Mouse (Mus musculus) frontal cortex, postnatal 10 days (tissue): ENCODE measurements around the gene Gm11127.
"Not testable (repeated sequence)": the region's sequence is repeated elsewhere in the genome, so short reads cannot be mapped to it uniquely, and the experiment has no call there.

Experiments used
- DNase-seq, 2 experiments: peaks; one replicate each; pipeline ENCODE4 v3.0.0; 2022; ENCODE audit warnings: low spot score in 2 of 2, mixed read lengths in 1 of 2

Gm11127 gene

DNA sequence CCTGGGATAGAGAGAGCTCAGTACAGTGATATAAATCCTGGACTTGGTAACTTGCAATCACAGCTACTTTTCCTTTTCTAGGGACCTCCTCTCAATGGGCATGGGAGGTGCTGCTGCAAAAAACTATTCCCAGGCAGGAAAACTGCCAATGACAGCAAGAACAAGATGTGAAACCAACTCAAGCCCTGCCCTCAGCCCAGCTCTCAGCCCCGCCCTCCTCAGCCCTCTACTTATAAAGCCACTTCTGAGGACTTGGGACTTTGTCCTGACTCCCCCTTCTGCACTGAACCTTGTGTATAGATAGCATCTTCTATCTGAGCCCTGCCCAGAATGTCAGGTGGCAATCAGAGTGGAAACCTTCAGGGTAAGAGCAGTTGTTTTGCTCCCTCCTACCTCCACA lies at the start of gene Gm11127:
Gm11127 (minus strand) TSS at position 10 of the 400 bp plus-strand sequence.
- DNase-seq, result not testable (repeated sequence)

DNA sequence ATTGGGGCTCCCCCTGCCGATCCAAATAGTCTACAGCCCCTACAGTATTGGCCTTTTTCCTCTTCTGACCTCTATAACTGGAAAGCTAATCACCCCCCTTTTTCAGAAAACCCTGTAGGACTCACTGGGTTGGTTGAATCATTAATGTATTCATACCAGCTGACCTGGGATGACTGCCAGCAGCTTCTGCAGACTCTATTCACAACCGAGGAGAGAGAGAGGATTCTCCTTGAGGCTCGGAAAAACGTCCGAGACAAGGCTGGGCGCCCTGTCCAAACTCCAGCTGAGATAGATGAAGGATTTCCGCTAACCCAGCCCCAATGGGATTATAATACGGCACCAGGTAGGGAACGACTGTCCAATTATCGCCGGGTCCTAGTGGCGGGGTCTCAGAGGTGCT lies 43.9 kb upstream of the Gm11127 start:
- DNase-seq, result not testable (repeated sequence)

DNA sequence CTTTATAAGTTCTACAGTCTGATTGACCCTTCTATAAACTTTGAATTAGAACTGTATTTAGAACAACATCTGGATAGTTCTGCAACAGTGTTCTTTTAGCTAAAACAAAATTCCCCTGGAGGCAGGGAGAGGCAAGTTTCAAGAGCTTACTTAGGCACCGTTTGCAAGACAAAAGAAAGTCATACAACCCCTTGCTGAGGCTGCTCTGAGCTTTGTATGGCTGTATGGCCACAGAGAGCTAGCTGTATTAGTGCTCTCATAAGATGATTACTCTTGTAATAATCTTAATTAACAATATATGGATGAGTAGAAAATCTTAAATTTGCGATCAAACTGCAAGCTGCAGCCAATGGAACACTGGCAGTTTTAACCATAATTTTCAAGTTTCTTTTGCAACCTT lies 41.4 kb upstream of the Gm11127 start:
- DNase-seq, result not testable (repeated sequence)

DNA sequence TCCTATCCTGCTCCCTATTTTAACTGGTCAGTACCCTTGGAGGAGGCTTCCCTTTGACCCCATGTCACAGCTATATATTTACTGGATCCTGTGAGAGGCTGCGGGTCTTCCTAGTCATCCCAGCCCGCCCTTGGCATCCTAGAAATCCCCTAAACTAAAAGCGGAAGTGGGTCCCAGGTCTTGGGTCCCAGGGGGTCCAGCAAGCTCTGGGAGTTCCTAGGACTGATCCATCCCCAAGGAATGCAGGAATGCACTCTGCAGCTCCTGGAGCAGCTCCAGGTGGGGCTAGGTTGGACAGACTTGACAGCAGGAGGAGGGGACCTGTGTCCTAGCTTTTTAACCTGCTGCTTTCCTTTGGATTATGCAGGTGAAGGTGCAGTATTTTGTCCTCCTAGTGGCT lies 35.8 kb upstream of the Gm11127 start:
- DNase-seq, result no peak

DNA sequence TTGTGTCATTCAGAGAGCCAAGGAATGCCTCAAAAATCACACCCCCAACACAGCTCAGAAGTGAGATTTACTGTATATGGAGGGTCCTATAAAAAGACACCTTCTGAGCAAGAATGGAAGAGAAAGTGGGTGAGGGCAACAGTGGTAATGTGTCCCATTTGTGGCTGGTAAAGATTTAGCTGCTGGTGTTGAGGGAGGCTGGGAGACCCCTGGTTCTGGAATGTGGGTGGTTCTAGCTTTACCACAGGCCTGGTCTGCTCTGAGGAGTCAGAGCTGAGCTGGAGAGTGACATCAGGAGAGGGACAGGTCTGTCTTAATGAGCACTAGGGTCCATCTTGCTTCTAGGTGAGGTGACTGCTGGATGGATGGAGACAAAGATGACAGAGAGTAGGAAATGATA lies 34.3 kb upstream of the Gm11127 start:
- not testable (repeated sequence) for DNase-seq

DNA sequence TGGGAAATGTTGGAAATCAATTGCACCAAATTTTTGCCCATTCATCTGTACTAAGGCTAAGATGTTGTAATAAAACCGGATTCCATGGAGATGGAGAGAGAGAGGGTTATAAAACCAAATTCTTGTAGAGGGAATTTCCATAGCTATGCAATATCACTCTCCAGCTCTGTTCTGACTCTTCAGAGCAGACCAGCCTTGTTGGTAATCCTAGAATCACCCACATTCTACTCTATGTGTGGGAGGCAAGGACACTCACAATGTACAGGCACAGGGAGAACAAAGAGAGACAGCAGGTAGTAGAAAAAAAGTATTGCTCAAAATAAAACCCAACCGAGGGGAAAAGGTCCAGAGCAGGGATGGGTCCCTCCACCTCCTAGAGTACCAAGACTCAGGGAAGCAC lies 33.8 kb upstream of the Gm11127 start:
- not testable (repeated sequence) for DNase-seq

DNA sequence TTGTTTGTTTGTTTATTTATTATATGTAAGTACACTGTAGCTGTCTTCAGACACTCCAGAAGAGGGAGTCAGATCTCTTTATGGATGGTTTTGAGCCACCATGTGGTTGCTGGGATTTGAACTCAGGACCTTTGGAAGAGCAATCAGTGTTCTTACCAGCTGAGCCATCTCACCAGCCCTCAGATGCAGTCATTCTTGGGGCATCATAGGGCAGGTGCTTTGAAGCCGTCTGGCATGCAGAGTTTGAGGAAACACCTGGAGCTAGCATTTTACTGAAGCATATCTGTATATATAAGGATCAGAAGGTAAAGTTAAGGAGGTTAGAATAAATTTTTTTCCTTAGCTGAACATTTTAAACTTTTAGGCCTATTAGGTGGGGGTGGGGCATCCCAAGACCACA lies 27.8 kb upstream of the Gm11127 start:
- DNase-seq, result not testable (repeated sequence)

DNA sequence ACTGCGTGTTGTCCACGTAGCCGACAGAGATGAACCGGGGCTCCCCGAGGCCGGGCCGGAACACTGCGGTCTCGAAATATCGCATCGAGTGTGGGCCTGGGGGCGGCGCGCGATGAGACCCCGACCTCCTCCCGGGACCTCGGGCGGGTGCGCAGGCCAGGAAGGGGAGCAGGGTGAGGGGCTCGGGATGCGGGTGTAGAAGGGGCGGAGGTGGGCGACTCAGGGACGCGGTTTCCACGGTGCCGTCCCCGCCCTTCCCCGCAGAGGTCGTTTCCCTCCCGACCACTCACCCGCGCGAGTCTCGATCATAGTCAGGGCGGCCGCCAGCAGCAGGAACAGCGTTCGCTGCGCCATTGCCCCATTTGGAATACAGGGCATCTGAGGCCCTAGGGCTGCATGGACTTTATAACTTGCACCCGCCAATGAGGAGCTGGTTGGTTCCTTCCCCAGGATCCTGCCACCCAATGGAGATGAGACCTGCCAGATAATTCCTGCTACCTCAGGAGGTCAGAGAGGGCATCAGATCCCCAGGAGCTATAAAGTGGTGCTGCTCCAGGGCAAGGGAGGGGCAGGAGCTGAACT lies 25.8 kb upstream of the Gm11127 start:
- DNase-seq, result no peak

DNA sequence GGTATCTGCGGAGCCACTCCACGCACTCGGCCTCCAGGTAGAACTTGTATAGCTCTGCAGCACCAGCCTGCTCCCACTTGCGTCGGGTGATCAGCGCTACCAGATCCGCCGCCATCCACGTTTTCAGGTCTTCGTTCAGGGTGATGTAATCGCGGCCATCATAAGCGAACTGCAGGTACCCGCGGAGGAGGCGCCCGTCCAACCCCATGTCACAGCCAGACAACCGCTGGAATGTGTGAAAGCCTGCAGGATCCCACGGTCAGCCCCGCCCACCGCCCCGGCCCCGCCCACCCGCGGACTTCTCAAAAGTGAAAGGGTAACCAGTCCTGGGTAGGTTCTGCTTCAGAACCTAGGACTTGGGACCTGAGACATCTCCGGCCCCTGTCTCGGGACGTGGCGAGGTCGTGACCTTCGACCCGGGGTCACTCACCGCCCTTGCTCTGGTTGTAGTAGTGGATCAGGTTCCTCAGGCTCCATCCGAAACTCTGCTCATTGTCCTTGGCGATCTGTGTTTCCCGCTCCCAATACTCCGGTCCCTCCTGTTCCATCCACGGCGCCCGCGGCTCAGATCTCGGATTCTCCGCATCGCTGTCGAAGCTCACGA lies 25.2 kb upstream of the Gm11127 start:
- DNase-seq, result peak in 1 of 2 experiments; percentile 21

DNA sequence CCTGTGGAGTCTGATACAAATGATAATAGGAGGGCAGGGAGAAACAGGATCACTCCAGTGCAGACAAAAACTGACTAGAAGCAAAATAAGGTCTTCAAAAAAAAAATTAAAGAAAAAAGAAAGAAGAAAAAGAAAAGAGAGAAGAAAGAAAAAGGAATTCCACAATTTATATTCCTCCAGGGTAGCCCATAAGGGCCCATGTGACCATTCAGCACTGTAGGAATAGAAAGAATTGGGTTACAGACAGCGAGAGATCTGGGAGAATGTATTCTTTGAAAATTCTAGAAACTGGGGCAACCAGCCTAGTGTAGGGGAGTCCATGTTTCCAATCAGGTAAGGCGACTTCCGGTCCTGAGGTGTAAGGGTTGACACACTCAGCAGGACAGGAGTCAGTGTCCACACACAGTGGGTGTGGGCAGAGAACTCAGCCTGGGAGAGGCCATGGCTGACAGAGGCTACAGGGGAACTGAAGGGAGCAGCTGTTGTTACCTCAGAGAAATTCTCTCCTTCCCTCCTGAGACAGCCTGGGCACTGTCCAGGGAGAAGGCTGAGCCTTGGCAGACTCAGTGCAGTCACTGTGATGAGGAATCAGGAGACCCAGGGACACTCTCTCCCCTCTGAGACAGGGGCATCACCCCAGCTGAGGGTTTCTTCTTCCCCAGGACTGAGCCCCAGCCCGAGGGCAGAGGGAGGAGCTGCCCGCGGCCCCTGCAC lies 24.5 kb upstream of the Gm11127 start:
- not testable (repeated sequence) for DNase-seq

DNA sequence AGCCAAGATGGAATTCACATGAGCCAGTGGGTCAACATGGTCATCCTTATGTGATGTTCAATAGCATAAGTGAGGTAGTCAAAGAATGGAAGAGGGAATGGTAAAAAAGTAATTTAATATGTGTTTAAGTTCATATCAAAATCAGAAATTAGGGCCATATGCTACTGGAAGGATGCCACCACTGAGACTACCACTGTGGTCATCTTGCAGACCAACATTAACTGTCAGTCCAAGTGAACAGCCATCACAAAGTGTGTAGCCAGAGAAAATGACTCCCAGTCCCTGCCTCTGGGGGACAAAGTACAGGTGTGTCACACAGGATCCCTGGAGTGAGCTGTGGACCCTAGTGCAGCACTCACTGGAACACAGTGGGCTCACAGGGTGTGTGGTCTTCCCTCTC lies 23.7 kb upstream of the Gm11127 start:
- DNase-seq, result not testable (repeated sequence)

DNA sequence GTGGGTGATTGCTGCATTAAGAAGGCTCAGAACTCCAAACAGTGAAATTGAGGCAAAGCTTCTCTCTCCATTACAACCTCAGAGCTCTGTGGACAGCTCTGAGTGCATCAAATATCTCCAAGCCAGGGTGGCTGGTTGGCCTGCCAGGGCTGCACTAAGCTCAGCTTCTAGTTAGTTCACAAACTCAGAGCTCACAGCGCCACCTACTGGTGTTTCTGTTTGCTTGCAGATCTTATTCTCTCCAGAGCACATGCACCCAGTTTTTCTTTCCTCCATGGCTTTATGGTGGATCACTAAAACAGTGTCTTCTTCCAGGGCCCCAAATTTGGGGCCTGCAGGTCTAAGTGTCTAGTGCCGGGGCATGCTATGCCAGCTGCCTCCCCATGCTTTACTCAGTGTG lies 2.7 kb upstream of the Gm11127 start:
- peak; percentile 56 to 84 for DNase-seq

DNA sequence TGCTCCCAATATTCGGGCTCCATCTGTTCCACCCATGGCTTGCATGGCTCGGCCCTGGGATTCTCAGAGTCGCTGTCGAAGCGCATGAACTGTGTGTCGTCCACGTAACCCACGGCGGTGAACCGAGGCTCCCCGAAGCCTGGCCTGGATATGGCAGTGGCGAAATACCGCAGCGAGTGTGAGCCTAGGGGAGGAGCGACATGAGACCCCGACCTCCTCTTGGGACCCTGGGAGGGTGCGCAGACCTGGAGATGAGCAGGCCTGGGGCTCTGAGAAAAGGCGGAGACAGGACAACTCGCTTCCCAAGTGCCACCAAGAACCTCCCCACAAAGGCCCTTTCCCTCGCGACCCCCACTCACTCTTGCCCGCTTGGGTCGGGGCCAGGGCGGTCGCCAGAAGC lies 244 bp downstream of the Gm11127 start:
- not testable (repeated sequence) for DNase-seq

DNA sequence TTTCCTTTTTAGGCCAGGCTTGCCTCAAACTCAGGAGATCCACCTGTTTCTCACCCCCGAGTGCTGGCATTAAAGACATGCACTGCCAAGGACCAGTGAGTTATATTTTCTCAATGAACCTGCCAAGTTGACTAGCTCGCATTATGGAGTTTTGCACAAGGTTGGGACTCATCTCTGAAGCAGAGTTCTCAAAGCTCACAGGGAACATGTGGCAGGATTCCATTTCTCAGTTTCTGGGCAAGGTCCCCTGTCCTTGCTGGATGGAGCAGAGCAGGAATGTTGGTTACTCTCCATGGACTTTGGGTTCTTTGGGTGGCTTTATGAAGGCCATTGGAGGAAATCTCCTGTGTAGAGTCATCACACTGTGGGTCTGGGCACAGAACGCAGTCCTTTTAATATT lies 14.9 kb downstream of the Gm11127 start:
- no peak for DNase-seq

DNA sequence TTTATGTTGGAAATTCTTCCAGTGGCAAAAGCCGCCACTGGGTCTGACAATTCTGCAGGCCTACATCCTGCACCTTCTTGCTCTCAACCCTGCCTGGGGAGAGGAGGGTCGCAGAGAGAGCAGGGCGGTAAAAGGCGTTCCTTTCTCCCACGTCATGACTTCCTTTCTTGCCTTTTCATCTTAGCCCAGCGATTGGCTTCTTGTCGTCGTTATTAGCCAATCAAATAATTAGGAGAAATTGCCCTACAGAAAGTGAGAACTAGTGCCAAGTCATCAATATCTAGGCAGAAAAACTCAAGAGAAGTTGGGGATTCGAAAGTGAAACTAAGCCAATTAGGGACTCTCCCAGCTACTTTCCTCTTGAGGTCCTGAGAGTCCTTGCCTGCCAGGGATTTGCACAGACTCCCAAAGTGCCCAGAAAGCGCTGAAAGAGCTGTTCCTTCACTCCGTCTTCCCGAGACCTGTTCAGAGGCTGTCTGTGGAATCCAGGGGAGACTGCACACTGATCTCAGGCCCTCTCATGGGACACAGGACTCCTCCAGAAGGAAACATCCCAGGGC lies 15.5 kb downstream of the Gm11127 start, which contains the start of the genes H2-T22 and Gm6034:
H2-T22 (minus strand) TSS at position 138 of the 560 bp plus-strand sequence.
Gm6034 (plus strand) TSS at position 352 of the 560 bp plus-strand sequence.
- peak; percentile 62 to 68 for DNase-seq

DNA sequence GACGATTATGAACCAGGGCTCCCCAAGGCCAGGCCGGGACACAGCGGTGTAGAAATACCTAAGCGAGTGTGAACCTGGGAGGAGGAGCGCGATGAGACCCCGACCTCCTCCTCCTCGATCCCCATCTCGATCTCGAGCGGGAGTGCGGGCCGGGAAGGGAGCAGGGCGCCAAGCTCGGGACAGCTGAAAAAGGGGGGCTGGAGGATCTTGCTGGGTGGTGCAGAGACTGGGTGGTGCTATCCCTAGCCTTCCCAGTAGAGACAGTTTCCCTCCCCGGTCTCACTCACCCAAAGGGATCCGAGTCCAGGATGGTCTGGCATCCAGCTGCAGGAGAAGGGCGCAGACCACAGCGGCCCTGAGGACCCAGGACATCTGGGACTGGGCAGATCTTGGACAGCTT lies 16.1 kb downstream of the Gm11127 start:
- not testable (repeated sequence) for DNase-seq

DNA sequence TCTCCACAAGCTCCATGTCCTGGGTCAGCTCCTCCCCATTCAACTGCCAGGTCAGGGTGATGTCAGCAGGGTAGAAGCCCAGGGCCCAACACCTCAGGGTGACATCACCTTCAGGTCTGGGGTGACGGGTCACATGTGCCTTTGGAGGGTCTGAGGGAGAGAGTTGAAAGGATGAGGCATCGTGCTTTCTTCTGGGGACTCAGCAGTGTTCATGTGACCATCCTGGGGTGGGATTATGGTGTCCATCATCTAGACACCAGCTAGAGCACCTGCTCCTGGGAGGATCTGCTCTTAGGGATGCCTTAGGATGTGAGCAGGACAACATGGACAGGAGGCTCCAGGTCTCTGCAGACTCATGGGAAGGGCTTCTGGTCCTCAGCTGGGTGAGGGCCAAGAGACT lies 17.6 kb downstream of the Gm11127 start:
- DNase-seq, result not testable (repeated sequence)

DNA sequence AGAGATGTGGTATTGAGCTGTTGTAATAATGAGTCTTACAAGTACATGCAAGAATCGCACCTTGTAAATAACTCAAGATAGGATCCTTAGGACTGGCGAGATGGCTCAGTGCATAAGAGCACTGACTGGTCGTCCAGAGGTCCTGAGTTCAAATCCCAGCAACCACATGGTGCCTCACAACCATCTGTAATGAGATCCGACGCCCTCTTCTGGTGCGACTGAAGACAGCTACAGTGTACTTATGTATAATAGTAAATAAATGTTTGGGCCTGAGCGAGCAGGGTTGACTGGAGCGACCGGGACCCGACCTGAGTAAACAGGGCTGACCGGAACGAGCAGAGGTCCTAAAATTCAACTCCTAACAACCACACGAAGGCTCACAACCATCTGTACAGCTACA lies 22.0 kb downstream of the Gm11127 start:
- DNase-seq, result not testable (repeated sequence)

DNA sequence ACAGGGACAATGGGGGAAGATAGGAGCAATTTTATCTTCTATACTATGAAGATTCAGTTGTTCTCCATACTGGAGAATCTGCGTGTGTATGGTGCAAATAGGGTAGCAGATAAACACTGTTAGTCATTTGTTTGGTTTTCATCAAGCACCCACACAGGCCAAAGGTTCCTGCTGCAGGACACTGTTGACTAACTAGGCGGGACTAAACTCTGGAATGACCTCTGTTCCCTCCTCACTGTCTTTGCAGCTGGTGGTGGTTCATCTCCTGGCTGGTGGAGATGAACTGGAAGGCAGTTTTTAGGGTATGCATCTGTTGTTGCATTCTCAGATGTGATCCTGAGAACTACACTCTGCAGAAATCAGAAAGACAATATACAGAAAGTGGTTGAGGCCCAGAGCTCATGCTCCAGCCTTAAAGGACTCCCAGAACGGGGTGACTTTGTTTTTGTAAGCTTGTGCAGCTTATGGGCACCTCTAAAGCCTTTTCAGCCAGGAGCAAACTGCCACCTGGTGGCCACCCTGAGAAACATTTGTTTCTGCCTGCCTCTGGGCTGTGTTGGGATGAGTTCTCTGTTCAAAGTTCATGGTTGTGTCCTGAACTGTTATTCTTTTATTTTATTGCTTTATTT lies 23.0 kb downstream of the Gm11127 start:
- not testable (repeated sequence) for DNase-seq

DNA sequence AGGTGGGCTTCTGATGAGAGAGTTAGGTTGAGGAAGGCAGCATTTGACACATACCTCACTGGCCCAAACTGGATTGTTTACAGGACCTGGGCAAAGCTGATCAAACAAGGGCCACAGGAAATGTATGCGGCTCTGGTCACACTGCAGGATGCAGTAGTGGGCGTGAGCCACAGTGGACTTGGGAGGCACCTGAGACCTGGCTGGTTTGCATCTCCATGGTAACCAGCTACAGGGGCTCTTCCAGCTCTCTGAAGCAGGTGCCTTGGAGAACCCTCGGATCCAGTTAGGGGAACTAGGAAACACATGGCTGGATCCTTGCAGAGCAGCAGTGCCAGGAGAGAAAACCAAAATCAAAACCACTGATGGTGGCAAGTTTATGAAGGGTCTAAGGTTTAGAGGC lies 23.6 kb downstream of the Gm11127 start:
- DNase-seq, result not testable (repeated sequence)

DNA sequence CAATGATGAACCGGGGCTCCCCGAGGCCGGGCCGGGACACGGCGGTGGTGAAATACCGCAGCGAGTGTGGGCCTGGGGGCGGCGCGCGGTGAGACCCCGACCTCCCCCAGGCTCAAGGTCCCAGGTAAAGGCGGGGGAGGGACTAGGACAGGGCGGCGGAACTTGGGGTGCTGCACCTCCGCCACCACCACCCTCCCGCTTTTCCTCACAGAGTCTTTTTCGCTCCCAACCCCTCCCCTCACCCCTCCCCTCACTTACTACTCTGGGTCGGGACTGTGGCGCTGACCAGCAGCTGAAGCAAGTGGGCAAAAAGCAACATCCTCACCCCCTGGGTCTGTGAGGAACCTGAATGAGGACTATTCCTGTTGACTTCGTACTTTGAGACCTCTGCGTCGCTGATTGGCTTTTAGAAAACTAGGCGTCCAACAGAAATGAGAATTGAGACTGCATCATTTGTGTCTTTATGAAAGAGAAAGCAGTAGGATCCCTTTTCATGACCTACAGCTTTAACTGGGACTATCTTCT lies 25.8 kb downstream of the Gm11127 start, which contains the start of gene H2-T23:
H2-T23 (minus strand) TSS at position 505 of the 525 bp plus-strand sequence.
- not testable (repeated sequence) for DNase-seq
